Mouse (Mus musculus) testis, adult 2 months (tissue): ENCODE data around the gene Utp6.

Experiments
- CTCF ChIP-seq: fragments of 200-500 bp; IDR thresholded peaks from 2 replicates; pipeline ENCODE4 v1.5.1; 2012; ENCODE audit warnings: low read depth, mild to moderate bottlenecking, inconsistent platforms, low read length, moderate library complexity; ENCODE audit not compliant: control insufficient read depth, insufficient read depth, insufficient replicate concordance
- POLR2A ChIP-seq: fragments of 200-500 bp; IDR thresholded peaks from 2 replicates; pipeline ENCODE4 v1.6.1; 2012; ENCODE audit warnings: low read depth, mild to moderate bottlenecking, inconsistent platforms, low read length, moderate library complexity; ENCODE audit not compliant: control insufficient read depth

GRCm38 (mm10) chr11:79973133-79973532 lies 10.9 kb upstream of the Utp6 start:
- TF ChIP-seq CTCF (no peak), POLR2A (no peak)
